Mouse (Mus musculus): ENCODE data around the gene D17H6S53E.

- TF ChIP-seq POLR2A (IDR thresholded peaks at IDR 0.05; ENCODE audit: borderline replicate concordance, extremely low read depth, low read depth, low read length) (no peak), CTCF (IDR thresholded peaks at IDR 0.05; ENCODE audit: insufficient read depth, low read length) (no peak)
Measured at GRCm38 (mm10) chr17:35175382-35175781, 49.2 kb downstream of the D17H6S53E start.
